Mouse (Mus musculus) erythroblast, embryonic 14.5 days (primary cell): ENCODE data around the gene Oas1e. TPM values are rescaled to one million over a fixed set of nuclear protein-coding genes. Genes with fewer than 3 reads are reported as not detected.
"Not testable (repeated sequence)": the region's sequence is repeated elsewhere in the genome, so short reads cannot be mapped to it uniquely, and the experiment has no call there.

ENCODE experiments used
- H3K27me3 ChIP-seq: 2 replicates; pipeline ENCODE4 v1.6.1; 2012; ENCODE audit warnings: inconsistent platforms; ENCODE audit not compliant: control insufficient read depth
- H3K36me3 ChIP-seq: 2 replicates; pipeline ENCODE4 v1.6.1; 2012; ENCODE audit warnings: mild to moderate bottlenecking, inconsistent platforms; ENCODE audit not compliant: control insufficient read depth
- H3K4me1 ChIP-seq: 2 replicates; pipeline ENCODE4 v1.6.1; 2012; ENCODE audit warnings: inconsistent platforms; ENCODE audit not compliant: control insufficient read depth
- H3K4me3 ChIP-seq: replicated peaks from 2 replicates; pipeline ENCODE3; 2012; ENCODE audit warnings: moderate library complexity, mild to moderate bottlenecking, inconsistent platforms
- H3K9me3 ChIP-seq: 2 replicates; pipeline ENCODE4 v1.6.1; 2012; ENCODE audit warnings: low read length, inconsistent platforms, mixed read lengths; ENCODE audit not compliant: control insufficient read depth
- GATA1 ChIP-seq: IDR thresholded peaks from 2 replicates; pipeline ENCODE4 v1.6.1; 2012; ENCODE audit warnings: low read length, inconsistent platforms, mixed read lengths
- TAL1 ChIP-seq: IDR thresholded peaks from 3 replicates; pipeline ENCODE4 v1.6.1; 2012; ENCODE audit warnings: low read length, inconsistent platforms, mixed read lengths
- polyA plus RNA-seq: library from polyadenylated mRNA; stranded (reverse); fragments of >175 nt; gene quantifications from 2 replicates; pipeline ENCODE4 v1.2.3, GENCODE M21; 2012

Oas1e gene
- polyA plus RNA-seq, 1 experiment = not detected

- Histone ChIP-seq H3K27me3 (no peaks in the 10 kb centered on the region), H3K4me3 (peak within 1 kb of the TSS; percentile 68), H3K4me1 (peaks cover 14% of the 10 kb centered on the region), H3K36me3 (no peaks in the 10 kb centered on the region), H3K9me3 (no peaks in the 10 kb centered on the region)
- TF ChIP-seq TAL1 (no peak), GATA1 (no peak)
Observed at GRCm38 (mm10) chr5:120811951-120812819, 16.9 kb upstream of the Oas1e start, which contains the start of gene Oas1c. Gene Oas1c, minus strand, starts transcription at chr5:120812514.

- Histone ChIP-seq H3K4me1 (peaks cover 14% of the 10 kb centered on the region), H3K9me3 (no peaks in the 10 kb centered on the region)
Observed at GRCm38 (mm10) chr5:120809171-120809570, 13.8 kb upstream of the Oas1e start.

GRCm38 (mm10) chr5:120806458-120806857 lies 11.1 kb upstream of the Oas1e start:
- Histone ChIP-seq H3K9me3 (no peaks in the 10 kb centered on the region), H3K27me3 (no peaks in the 10 kb centered on the region), H3K4me1 (no peaks in the 10 kb centered on the region), H3K36me3 (no peaks in the 10 kb centered on the region), H3K4me3 (no peak overlapping the region)
- TF ChIP-seq GATA1 = no peak
- no peak for TF ChIP-seq TAL1

More at GRCm38 (mm10) chr5:120809171-120809570, 13.8 kb upstream of the Oas1e start:
- Histone ChIP-seq H3K4me3 (no peak overlapping the region), H3K36me3 (no peaks in the 10 kb centered on the region), H3K27me3 (no peaks in the 10 kb centered on the region)
- TF ChIP-seq GATA1 = no peak
- TF ChIP-seq TAL1 = no peak

GRCm38 (mm10) chr5:120803596-120803995 lies 8.3 kb upstream of the Oas1e start:
- no peaks in the 10 kb centered on the region for H3K36me3 ChIP-seq
- TF ChIP-seq TAL1 = no peak
- no peak for TF ChIP-seq GATA1
- no peaks in the 10 kb centered on the region for H3K9me3 ChIP-seq
- H3K4me3 ChIP-seq = no peak overlapping the region
- H3K4me1 ChIP-seq = no peaks in the 10 kb centered on the region
- no peaks in the 10 kb centered on the region for H3K27me3 ChIP-seq

- not testable (repeated sequence) for H3K9me3 ChIP-seq, H3K36me3 ChIP-seq, H3K4me1 ChIP-seq, H3K4me3 ChIP-seq, H3K27me3 ChIP-seq
Observed at GRCm38 (mm10) chr5:120798943-120799342, 3.6 kb upstream of the Oas1e start.

- not testable (repeated sequence) for H3K4me1 ChIP-seq, H3K9me3 ChIP-seq, H3K27me3 ChIP-seq, H3K36me3 ChIP-seq, H3K4me3 ChIP-seq
Observed at GRCm38 (mm10) chr5:120798147-120798546, 2.8 kb upstream of the Oas1e start.

- Histone ChIP-seq H3K36me3 (no peaks in the 10 kb centered on the region), H3K4me1 (no peaks in the 10 kb centered on the region), H3K9me3 (no peaks in the 10 kb centered on the region), H3K4me3 (no peak overlapping the region), H3K27me3 (no peaks in the 10 kb centered on the region)
- TF ChIP-seq TAL1 (no peak), GATA1 (no peak)
Observed at GRCm38 (mm10) chr5:120793043-120793442, 2.3 kb downstream of the Oas1e start.

GRCm38 (mm10) chr5:120787042-120787441 lies 8.3 kb downstream of the Oas1e start:
- no peaks in the 10 kb centered on the region for H3K4me1 ChIP-seq
- TF ChIP-seq TAL1 (no peak), GATA1 (no peak)
- no peaks in the 10 kb centered on the region for H3K36me3 ChIP-seq
- no peaks in the 10 kb centered on the region for H3K27me3 ChIP-seq
- no peaks in the 10 kb centered on the region for H3K9me3 ChIP-seq
- H3K4me3 ChIP-seq = no peak overlapping the region

GRCm38 (mm10) chr5:120782446-120782845 lies 12.9 kb downstream of the Oas1e start:
- Histone ChIP-seq H3K4me3 (no peak overlapping the region), H3K4me1 (no peaks in the 10 kb centered on the region), H3K27me3 (no peaks in the 10 kb centered on the region), H3K9me3 (no peaks in the 10 kb centered on the region), H3K36me3 (no peaks in the 10 kb centered on the region)
- TF ChIP-seq TAL1 = no peak
- no peak for TF ChIP-seq GATA1

GRCm38 (mm10) chr5:120781646-120782045 lies 13.7 kb downstream of the Oas1e start:
- TF ChIP-seq TAL1 = no peak
- Histone ChIP-seq H3K36me3 (no peaks in the 10 kb centered on the region), H3K9me3 (no peaks in the 10 kb centered on the region), H3K4me1 (no peaks in the 10 kb centered on the region), H3K4me3 (no peak overlapping the region), H3K27me3 (no peaks in the 10 kb centered on the region)
